Mouse (Mus musculus) kidney, embryonic 16.5 days (tissue): ENCODE results near the gene Mbnl2. TPM values are rescaled to one million over a fixed set of nuclear protein-coding genes. Genes with fewer than 3 reads are reported as not detected.

Experiments
- ATAC-seq: fragments of 200-750 bp; cut with Nextera tagmentation; 2 replicates; pipeline ENCODE4 v1.8.0; 2017; ENCODE audit warnings: moderate TSS enrichment; ENCODE audit not compliant: low FRiP score, low TSS enrichment
- H3K27ac ChIP-seq: fragments of 300-500 bp; sonication (generic); 2 replicates; pipeline ENCODE4 v1.5.1; 2014; ENCODE audit warnings: low read length
- H3K27me3 ChIP-seq: fragments of 300-500 bp; sonication (generic); 2 replicates; pipeline ENCODE4 v1.6.1; 2014; ENCODE audit warnings: low read length, control low read depth, mixed read lengths; ENCODE audit not compliant: insufficient read depth
- H3K36me3 ChIP-seq: fragments of 300-500 bp; sonication (generic); 2 replicates; pipeline ENCODE4 v1.6.1; 2014; ENCODE audit warnings: low read length, control low read depth, mixed read lengths; ENCODE audit not compliant: insufficient read depth
- H3K4me1 ChIP-seq: fragments of 300-500 bp; sonication (generic); 2 replicates; pipeline ENCODE4 v1.6.1; 2014; ENCODE audit warnings: low read length, control low read depth, mixed read lengths; ENCODE audit not compliant: insufficient read depth
- H3K4me2 ChIP-seq: fragments of 300-500 bp; sonication (generic); replicated peaks from 2 replicates; pipeline ENCODE4 v1.6.1; 2014; ENCODE audit warnings: low read depth, low read length
- H3K4me3 ChIP-seq: fragments of 300-500 bp; sonication (generic); 2 replicates; pipeline ENCODE4 v1.5.1; 2014; ENCODE audit warnings: mild to moderate bottlenecking, low read length
- H3K9ac ChIP-seq: fragments of 300-500 bp; sonication (generic); replicated peaks from 2 replicates; pipeline ENCODE4 v1.6.1; 2014; ENCODE audit warnings: low read length
- H3K9me3 ChIP-seq: fragments of 300-500 bp; sonication (generic); 2 replicates; pipeline ENCODE4 v1.6.1; 2016; ENCODE audit warnings: low read length, control low read depth
- WGBS: fragments of 180-500 bp; shearing (Covaris S2); extraction: QIAGEN DNeasy Blood & Tissue Kit; methylation state at CpG from one replicate; pipeline ENCODE4 v1.1.7; 2014; 5-methylcytosine and 5-hydroxymethylcytosine counted together
- polyA plus RNA-seq: library from polyadenylated mRNA; unstranded; fragments of >200 nt; fragmentation: Nextera tagmentation; extraction: Ambion mirVana; gene quantifications from 2 replicates; pipeline ENCODE4 v1.2.1, GENCODE M21; 2015

Gene Mbnl2
- polyA plus RNA-seq, 1 experiment from 2014 or later = 103 TPM

GRCm38 (mm10) chr14:120382179-120382578 is 106.7 kb downstream of the Mbnl2 start:
- peaks cover 12% of the 10 kb centered on the region; the same call in 1 of the 2 replicates for H3K36me3 ChIP-seq

GRCm38 (mm10) chr14:120383186-120383851 is 107.8 kb downstream of the Mbnl2 start:
- no peaks in the 10 kb centered on the region for H3K9me3 ChIP-seq
- no peak overlapping the region for H3K27ac ChIP-seq
- no peak for ATAC-seq
- H3K36me3 ChIP-seq = peaks cover 12% of the 10 kb centered on the region; the same call in 1 of the 2 replicates
- no peak overlapping the region for H3K9ac ChIP-seq
- no peak overlapping the region for H3K4me2 ChIP-seq
- H3K4me3 ChIP-seq = no peak overlapping the region
- 65% methylated on average over 11 of the region's 11 CpGs for WGBS
- H3K4me1 ChIP-seq = peaks cover 22% of the 10 kb centered on the region
- H3K27me3 ChIP-seq = no peaks in the 10 kb centered on the region

More at GRCm38 (mm10) chr14:120382179-120382578, 106.7 kb downstream of the Mbnl2 start:
- no peak overlapping the region for H3K9ac ChIP-seq
- H3K4me2 ChIP-seq = no peak overlapping the region
- H3K4me1 ChIP-seq = peaks cover 33% of the 10 kb centered on the region
- 0 out of 2 replicates have a peak overlapping the region, but pooled peaks have one; percentile 14 for H3K27ac ChIP-seq
- H3K4me3 ChIP-seq = no peak overlapping the region
- H3K27me3 ChIP-seq = no peaks in the 10 kb centered on the region
- WGBS = 83% methylated on average over 5 of the region's 5 CpGs
- no peak for ATAC-seq
- H3K9me3 ChIP-seq = no peaks in the 10 kb centered on the region

DNA sequence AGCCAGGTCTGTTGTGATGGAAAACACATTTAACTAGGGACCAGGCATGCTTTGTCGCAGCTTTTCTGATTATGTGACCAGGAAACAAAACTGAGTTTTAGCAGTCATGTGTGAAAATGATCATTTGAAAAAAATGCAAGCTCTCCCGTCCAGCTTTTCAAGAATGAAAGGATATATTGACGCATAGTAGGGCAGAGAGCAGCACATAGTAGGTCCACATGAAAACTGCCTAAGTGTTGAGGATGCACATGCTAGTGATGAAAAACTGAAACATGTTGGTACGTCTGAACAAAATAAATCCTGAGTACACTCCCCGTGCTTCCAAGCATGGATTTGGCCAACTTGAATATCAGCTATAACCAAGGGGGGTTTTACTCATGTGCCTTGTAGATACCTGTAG is 109.1 kb downstream of the Mbnl2 start:
- Histone ChIP-seq H3K36me3 (peaks cover 10% of the 10 kb centered on the region), H3K9ac (no peak overlapping the region), H3K27ac (no peak overlapping the region)

DNA sequence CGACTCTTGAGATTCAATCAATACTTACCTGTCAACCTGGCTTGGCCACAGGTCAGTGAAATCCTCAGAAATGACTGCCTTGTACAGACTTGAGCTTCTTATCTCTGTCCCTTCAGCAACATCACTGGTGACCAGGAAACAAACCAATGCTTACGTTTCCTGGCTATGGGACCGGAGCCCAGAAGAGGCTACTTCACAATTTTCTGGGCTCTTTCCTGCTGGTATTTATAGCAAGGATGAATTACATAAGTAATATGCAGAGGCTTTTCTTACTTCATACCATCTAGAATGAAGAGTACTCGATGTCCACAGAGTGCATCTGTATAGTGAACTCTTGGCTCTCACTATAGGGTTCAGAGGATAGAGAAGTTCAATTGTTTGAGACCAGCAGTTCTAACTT is 111.8 kb downstream of the Mbnl2 start:
- Histone ChIP-seq H3K4me3 (no peak overlapping the region), H3K4me2 (no peak overlapping the region), H3K27me3 (no peaks in the 10 kb centered on the region), H3K4me1 (peaks cover 9% of the 10 kb centered on the region), H3K27ac (no peak overlapping the region), H3K9me3 (peaks cover 5% of the 10 kb centered on the region; the same call in 1 of the 2 replicates), H3K36me3 (peaks cover 13% of the 10 kb centered on the region), H3K9ac (no peak overlapping the region)
- no peak for ATAC-seq
- 78% methylated on average over 4 of the region's 4 CpGs for WGBS

More for the DNA sequence above, 109.1 kb downstream of the Mbnl2 start:
- Histone ChIP-seq H3K9me3 (no peaks in the 10 kb centered on the region), H3K27me3 (no peaks in the 10 kb centered on the region), H3K4me3 (no peak overlapping the region), H3K4me2 (no peak overlapping the region), H3K4me1 (peaks cover 22% of the 10 kb centered on the region)
- ATAC-seq = no peak
- 92% methylated on average over 5 of the region's 5 CpGs for WGBS

DNA sequence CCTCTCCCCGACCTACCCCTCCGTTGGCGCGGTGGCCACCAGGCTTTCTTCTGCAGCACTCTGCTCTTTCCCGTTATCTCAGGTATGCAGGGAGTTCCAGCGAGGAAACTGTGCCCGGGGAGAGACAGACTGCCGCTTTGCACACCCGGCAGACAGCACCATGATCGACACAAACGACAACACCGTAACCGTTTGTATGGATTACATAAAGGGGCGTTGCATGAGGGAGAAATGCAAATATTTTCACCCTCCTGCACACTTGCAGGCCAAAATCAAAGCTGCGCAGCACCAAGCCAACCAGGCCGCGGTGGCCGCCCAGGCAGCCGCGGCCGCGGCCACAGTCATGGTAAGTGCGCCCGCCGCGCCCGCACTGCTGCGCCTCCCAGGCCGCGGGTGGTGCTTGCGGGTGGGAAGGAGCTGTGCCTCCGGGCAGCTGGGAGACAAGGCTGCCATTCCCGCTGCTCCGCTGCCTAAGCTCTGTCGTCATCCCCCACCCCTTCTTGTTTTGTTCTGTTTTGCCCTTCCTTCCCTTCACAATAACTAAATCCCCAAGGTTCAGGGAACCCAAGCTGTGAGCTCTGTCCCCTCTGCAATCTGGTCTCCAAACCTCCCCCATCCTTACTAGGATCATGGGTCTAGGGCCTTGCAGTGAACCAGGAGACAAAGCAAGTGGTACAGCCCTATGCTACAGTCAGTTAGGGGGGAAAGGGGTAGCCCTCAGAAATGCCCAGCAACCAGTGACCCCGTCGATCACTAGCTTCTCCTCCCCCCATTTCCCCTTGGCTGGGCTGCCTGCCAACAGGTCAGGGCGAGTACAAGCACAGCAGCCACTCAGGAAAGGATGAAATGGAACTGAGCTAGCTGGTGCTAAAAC is 113.6 kb downstream of the Mbnl2 start:
- Histone ChIP-seq H3K27ac (no peak overlapping the region), H3K27me3 (no peaks in the 10 kb centered on the region), H3K9me3 (peaks cover 5% of the 10 kb centered on the region; the same call in 1 of the 2 replicates), H3K4me1 (peaks cover 9% of the 10 kb centered on the region), H3K4me2 (peak overlapping the region; percentile 49), H3K36me3 (peaks cover 18% of the 10 kb centered on the region), H3K4me3 (peak overlapping the region; percentile 14; the same call in 1 of the 2 replicates), H3K9ac (peak overlapping the region; percentile 29; the same call in 1 of the 2 replicates)
- ATAC-seq = peak; percentile 67
- WGBS = 10% methylated on average over 37 of the region's 38 CpGs

- 91% methylated on average over 10 of the region's 10 CpGs for WGBS
These were observed 114.9 kb downstream of the Mbnl2 start for GRCm38 (mm10) chr14:120390231-120390944.

DNA sequence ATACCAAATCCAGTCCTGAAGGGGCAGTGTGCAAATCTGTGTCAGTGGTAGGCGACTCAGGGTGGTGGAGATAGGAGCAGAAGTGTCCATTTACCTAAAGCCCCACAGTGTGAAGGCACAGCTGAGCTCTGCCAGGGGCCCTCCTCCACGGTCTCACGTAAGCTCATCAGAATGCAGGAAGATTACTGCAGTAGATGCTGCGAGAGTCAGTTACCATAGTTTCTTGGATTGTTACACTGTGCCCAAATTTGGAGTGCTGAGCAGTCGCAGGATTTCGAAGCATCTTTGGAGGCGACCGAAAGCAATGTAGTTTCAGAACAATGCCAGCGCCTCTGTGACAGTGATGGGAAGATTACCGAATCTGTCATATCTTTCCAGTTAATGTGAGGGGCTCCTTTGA is 116.2 kb downstream of the Mbnl2 start:
- Histone ChIP-seq H3K27me3 (no peaks in the 10 kb centered on the region), H3K9ac (no peak overlapping the region), H3K4me1 (peaks cover 9% of the 10 kb centered on the region), H3K9me3 (peaks cover 5% of the 10 kb centered on the region; the same call in 1 of the 2 replicates), H3K4me2 (no peak overlapping the region), H3K4me3 (no peak overlapping the region), H3K36me3 (peaks cover 22% of the 10 kb centered on the region), H3K27ac (no peak overlapping the region)
- ATAC-seq = no peak
- 92% methylated on average over 10 of the region's 10 CpGs for WGBS

More at GRCm38 (mm10) chr14:120390231-120390944, 114.9 kb downstream of the Mbnl2 start:
- Histone ChIP-seq H3K4me3 (no peak overlapping the region), H3K27me3 (no peaks in the 10 kb centered on the region), H3K36me3 (peaks cover 18% of the 10 kb centered on the region), H3K4me1 (peaks cover 9% of the 10 kb centered on the region), H3K4me2 (no peak overlapping the region), H3K9ac (no peak overlapping the region), H3K27ac (no peak overlapping the region), H3K9me3 (peaks cover 5% of the 10 kb centered on the region; the same call in 1 of the 2 replicates)
- no peak for ATAC-seq

DNA sequence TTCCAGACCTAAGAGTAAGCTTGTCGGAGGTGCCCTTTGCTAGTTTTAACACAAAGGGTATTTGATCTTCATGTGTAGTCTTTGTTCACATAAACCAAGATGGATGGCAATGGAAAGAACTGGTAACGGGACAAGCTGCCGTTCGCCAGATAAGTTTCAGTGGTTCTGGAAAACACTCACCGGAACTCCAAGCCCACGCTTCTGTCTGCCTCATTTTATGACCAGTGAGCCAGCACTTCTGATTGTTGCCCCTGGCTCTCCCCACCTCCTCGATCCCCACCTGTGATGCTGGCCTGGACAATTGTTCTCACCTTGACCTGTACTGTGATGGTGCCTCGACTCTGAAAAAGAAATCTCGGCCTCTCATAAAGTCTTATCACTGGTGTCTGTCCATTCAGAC is 117.0 kb downstream of the Mbnl2 start:
- no peak overlapping the region for H3K27ac ChIP-seq
- H3K27me3 ChIP-seq = no peaks in the 10 kb centered on the region
- no peak overlapping the region for H3K4me2 ChIP-seq
- 86% methylated on average over 9 of the region's 9 CpGs for WGBS
- ATAC-seq = no peak
- peaks cover 28% of the 10 kb centered on the region for H3K36me3 ChIP-seq
- H3K9ac ChIP-seq = no peak overlapping the region
- H3K4me3 ChIP-seq = no peak overlapping the region
- peaks cover 5% of the 10 kb centered on the region; the same call in 1 of the 2 replicates for H3K9me3 ChIP-seq
- H3K4me1 ChIP-seq = peaks cover 9% of the 10 kb centered on the region

DNA sequence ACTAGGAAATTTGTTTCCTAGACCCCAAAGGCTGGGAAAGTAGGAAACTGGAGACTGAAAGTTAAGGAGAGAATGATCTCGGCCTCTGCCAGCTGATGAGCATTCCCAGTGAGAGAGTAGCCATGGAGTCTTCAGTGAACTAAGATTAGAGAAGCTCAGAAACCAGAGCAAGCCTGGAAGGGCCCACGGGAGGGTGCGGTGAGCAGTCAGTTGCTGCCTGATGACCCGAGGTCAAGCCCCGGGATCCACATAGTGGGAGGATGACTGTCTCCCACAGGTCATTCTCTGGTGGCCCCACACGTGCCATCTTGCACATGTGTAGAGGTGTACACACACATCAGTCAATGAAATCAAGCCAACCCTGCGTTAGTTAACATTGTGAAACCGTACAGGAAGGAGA is 118.0 kb downstream of the Mbnl2 start:
- no peaks in the 10 kb centered on the region for H3K27me3 ChIP-seq
- no peak overlapping the region for H3K4me3 ChIP-seq
- no peak overlapping the region for H3K4me2 ChIP-seq
- peaks cover 5% of the 10 kb centered on the region; the same call in 1 of the 2 replicates for H3K9me3 ChIP-seq
- no peak for ATAC-seq
- H3K27ac ChIP-seq = no peak overlapping the region
- peaks cover 9% of the 10 kb centered on the region for H3K4me1 ChIP-seq
- peaks cover 28% of the 10 kb centered on the region for H3K36me3 ChIP-seq
- no peak overlapping the region for H3K9ac ChIP-seq
- 59% methylated on average over 8 of the region's 8 CpGs for WGBS
